Mouse (Mus musculus): ENCODE results near the gene Fhdc1. TPM values are rescaled to one million over a fixed set of nuclear protein-coding genes. Genes with fewer than 3 reads are reported as not detected.

Fhdc1 gene
- total and polyA plus RNA-seq, 2 experiments from 2014 or later, result 0.71 to 1.5 TPM

DNA sequence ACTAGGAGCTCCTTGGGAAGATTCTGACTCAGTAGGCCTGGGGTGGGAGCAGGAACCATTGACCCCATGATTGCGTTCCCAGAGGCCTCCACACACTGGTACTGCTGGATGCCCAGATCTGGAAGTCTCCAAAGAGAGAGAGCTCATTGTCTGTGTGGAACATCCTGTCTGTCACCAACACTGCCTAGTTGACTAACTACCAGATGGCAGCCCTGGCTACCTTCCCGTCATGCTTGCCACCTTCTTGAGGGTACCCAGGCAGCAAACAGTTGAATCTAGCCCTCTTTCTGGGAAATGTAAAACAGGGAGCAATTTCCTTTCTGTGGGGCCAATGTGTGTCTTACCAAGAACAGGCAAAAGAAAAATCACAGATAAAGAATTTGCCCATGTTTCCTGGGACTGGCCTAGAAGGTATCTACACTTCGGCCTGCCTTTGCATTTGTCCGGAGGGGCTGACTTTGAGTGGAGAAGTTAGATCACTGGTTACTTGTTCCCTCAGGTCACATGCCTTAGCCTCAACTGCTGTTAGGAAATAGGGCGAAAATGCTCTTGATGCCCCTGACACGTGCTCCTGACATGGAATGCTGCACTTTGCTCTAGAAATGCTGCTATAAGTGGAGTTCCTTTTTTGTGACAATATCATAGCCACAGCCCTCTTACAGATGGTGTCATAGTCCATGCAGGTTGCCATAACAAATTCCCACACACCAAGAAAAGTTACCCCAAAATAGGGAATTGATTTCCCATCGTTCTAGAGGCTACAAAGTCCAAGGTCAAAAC lies 40.6 kb downstream of the Fhdc1 start:
- Histone ChIP-seq H3K9me3 (replicated peaks; ENCODE audit: control insufficient read depth, low read length) (no peaks in the 10 kb centered on the region), H3K36me3 (replicated peaks; ENCODE audit: control insufficient read depth, insufficient read depth, low read length) (no peaks in the 10 kb centered on the region), H3K4me3 (ENCODE audit: low read depth, low read length) (no peak overlapping the region), H3K27ac (ENCODE audit: low read depth) (no peak overlapping the region), H3K4me1 (ENCODE audit: control insufficient read depth, insufficient read depth) (peaks cover 34% of the 10 kb centered on the region), H3K27me3 (ENCODE audit: control insufficient read depth, insufficient read depth, low read length) (peaks cover 12% of the 10 kb centered on the region; the same call in 1 of the 2 replicates), H3K4me2 (ENCODE audit: low read depth, low read length) (no peak overlapping the region), H3K9ac (replicated peaks; ENCODE audit: low read depth, low read length) (no peak overlapping the region)
- no peak for TF ChIP-seq EP300 (IDR thresholded peaks at IDR 0.05; ENCODE audit: low read depth)
- TF ChIP-seq CTCF (IDR thresholded peaks at IDR 0.05; ENCODE audit: low read depth), result no peak
- DNase-seq (ENCODE audit: low spot score) (no peak), ATAC-seq (ENCODE audit: insufficient read depth, low read depth) (no peak)
- 88% methylated on average over 7 of the region's 7 CpGs for WGBS

DNA sequence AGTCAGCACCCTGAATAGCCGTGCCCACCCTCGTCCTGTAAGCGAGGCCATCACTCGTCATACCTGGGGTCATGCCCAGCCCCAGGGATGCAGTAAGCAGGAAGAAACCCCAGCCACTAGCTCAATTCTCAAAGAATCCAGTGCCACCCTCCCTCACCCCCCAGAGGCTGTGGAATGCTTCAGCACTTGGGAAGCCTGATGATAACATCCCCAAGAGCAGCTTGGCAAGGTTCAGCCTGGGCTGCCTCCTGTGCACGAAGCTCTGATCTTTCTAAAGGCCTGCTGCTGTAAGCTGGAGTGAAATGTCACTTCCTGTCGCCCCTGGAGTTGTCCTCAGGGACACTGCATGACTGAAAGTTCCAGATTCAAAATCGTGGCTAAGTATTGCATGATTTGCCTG lies 41.4 kb downstream of the Fhdc1 start:
- TF ChIP-seq CTCF (IDR thresholded peaks at IDR 0.05; ENCODE audit: low read depth) (no peak), EP300 (IDR thresholded peaks at IDR 0.05; ENCODE audit: low read depth) (no peak)
- Histone ChIP-seq H3K27me3 (ENCODE audit: control insufficient read depth, insufficient read depth, low read length) (peaks cover 12% of the 10 kb centered on the region; the same call in 1 of the 2 replicates), H3K9ac (replicated peaks; ENCODE audit: low read depth, low read length) (no peak overlapping the region), H3K27ac (ENCODE audit: low read depth) (no peak overlapping the region), H3K9me3 (replicated peaks; ENCODE audit: control insufficient read depth, low read length) (no peaks in the 10 kb centered on the region), H3K4me1 (ENCODE audit: control insufficient read depth, insufficient read depth) (peaks cover 34% of the 10 kb centered on the region), H3K36me3 (replicated peaks; ENCODE audit: control insufficient read depth, insufficient read depth, low read length) (no peaks in the 10 kb centered on the region), H3K4me2 (ENCODE audit: low read depth, low read length) (no peak overlapping the region), H3K4me3 (ENCODE audit: low read depth, low read length) (no peak overlapping the region)
- peak; percentile 63; the same call in 1 of the 2 replicates for ATAC-seq (ENCODE audit: insufficient read depth, low read depth)
- 45% methylated on average over 7 of the region's 7 CpGs for WGBS
- DNase-seq (ENCODE audit: low spot score), result peak; percentile 32

DNA sequence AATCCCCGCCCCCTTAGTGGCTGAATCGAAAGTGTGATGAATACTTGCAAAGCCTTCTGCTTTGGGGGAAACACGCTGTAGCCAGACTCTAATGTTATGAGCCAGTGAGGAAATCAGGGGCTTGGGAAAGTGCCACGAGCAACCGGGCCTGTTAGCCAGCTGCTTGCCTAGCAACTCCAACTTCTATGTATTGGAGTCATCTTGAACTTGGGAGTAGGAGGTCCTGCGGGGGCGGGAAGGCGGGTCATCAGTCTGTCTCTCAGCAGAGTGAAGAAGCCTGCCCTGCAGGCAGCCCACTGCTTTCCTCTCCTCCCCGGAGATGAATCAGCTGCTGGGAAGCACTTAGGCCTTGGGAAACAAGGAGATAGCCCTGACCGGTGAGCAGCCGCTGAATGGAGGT lies 42.1 kb downstream of the Fhdc1 start:
- TF ChIP-seq EP300 (IDR thresholded peaks at IDR 0.05; ENCODE audit: low read depth), result no peak
- no peak for TF ChIP-seq CTCF (IDR thresholded peaks at IDR 0.05; ENCODE audit: low read depth)
- no peak overlapping the region for H3K4me2 ChIP-seq (ENCODE audit: low read depth, low read length)
- no peak overlapping the region for H3K9ac ChIP-seq (replicated peaks; ENCODE audit: low read depth, low read length)
- no peaks in the 10 kb centered on the region for H3K9me3 ChIP-seq (replicated peaks; ENCODE audit: control insufficient read depth, low read length)
- no peak overlapping the region for H3K27ac ChIP-seq (ENCODE audit: low read depth)
- DNase-seq (ENCODE audit: low spot score) (peak; percentile 31), ATAC-seq (ENCODE audit: insufficient read depth, low read depth) (peak; percentile 54)
- H3K4me1 ChIP-seq (ENCODE audit: control insufficient read depth, insufficient read depth), result peaks cover 34% of the 10 kb centered on the region
- WGBS, result 58% methylated on average over 11 of the region's 11 CpGs
- H3K4me3 ChIP-seq (ENCODE audit: low read depth, low read length), result no peak overlapping the region
- H3K36me3 ChIP-seq (replicated peaks; ENCODE audit: control insufficient read depth, insufficient read depth, low read length), result no peaks in the 10 kb centered on the region
- peaks cover 12% of the 10 kb centered on the region; the same call in 1 of the 2 replicates for H3K27me3 ChIP-seq (ENCODE audit: control insufficient read depth, insufficient read depth, low read length)

DNA sequence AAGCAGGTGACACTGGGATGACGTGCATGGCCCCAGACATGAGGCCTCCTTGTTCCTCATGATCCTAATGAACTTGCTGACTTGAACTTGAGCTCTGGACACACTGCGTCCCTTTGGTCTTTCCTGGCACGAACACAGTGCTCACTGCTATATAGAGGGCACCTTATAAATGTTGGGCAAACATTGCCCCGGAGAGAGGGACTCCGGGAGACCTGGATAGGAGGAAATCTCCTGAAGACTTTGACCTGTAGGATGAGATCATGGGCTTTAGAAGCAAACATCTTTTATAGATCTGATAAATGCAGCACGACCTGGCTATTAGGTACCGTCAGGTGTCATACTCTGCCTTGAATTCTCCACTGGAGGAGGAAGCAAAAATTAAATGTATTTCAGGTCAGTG lies 43.3 kb downstream of the Fhdc1 start:
- H3K4me3 ChIP-seq (ENCODE audit: low read depth, low read length), result no peak overlapping the region
- DNase-seq (ENCODE audit: low spot score) (no peak), ATAC-seq (ENCODE audit: insufficient read depth, low read depth) (no peak)
- H3K36me3 ChIP-seq (replicated peaks; ENCODE audit: control insufficient read depth, insufficient read depth, low read length), result no peaks in the 10 kb centered on the region
- no peaks in the 10 kb centered on the region for H3K9me3 ChIP-seq (replicated peaks; ENCODE audit: control insufficient read depth, low read length)
- no peak overlapping the region for H3K27ac ChIP-seq (ENCODE audit: low read depth)
- TF ChIP-seq EP300 (IDR thresholded peaks at IDR 0.05; ENCODE audit: low read depth) (no peak), CTCF (IDR thresholded peaks at IDR 0.05; ENCODE audit: low read depth) (no peak)
- H3K4me1 ChIP-seq (ENCODE audit: control insufficient read depth, insufficient read depth), result peaks cover 34% of the 10 kb centered on the region
- no peak overlapping the region for H3K4me2 ChIP-seq (ENCODE audit: low read depth, low read length)
- no peak overlapping the region for H3K9ac ChIP-seq (replicated peaks; ENCODE audit: low read depth, low read length)
- WGBS, result 95% methylated on average over 7 of the region's 7 CpGs
- H3K27me3 ChIP-seq (ENCODE audit: control insufficient read depth, insufficient read depth, low read length), result peaks cover 12% of the 10 kb centered on the region; the same call in 1 of the 2 replicates

DNA sequence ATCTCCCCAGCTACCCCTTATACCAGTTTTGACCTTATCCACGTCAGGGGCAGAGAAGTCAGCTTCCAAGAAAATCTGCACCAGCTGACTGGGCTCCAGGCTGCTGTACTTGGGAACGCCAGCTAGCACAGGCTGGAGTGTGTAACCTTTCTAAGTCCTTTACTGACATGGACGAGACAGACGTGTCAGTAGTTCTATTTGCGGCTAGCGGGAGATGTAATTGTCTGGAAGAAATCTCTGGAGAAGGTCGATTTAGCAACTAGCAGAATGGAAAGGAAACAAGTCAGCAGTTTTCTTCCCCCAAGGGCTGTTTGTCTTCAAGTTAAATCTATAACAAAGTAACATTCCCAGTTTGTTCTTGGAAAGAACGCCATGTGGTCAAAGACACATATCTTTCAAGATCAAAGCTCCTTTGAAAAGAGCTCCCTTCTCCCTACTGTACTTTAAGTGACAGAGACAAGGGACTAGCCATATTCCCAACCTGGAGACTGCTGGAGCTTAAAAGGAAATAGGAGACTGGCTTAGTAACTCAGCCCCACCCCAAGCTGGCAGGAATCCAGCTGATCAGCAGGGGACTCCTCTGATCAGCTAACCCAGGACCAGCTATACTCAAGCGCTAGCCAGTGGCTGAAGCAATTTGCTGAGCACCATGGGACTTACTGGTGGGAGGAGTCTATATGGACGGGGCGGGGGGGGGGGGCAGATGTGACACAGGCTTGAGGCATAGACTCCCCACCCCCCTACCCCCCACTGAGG lies 44.8 kb downstream of the Fhdc1 start:
- peak; percentile 42 for DNase-seq (ENCODE audit: low spot score)
- 0 out of 2 replicates have a peak, but pooled peaks have one; percentile 27 for ATAC-seq (ENCODE audit: insufficient read depth, low read depth)
- Histone ChIP-seq H3K27me3 (ENCODE audit: control insufficient read depth, insufficient read depth, low read length) (0 out of 2 replicates have a peak, but pooled peaks cover 5% of the 10 kb centered on the region), H3K9ac (replicated peaks; ENCODE audit: low read depth, low read length) (no peak overlapping the region), H3K4me3 (ENCODE audit: low read depth, low read length) (no peak overlapping the region), H3K4me2 (ENCODE audit: low read depth, low read length) (0 out of 2 replicates have a peak overlapping the region, but pooled peaks have one; percentile 4), H3K36me3 (replicated peaks; ENCODE audit: control insufficient read depth, insufficient read depth, low read length) (no peaks in the 10 kb centered on the region), H3K4me1 (ENCODE audit: control insufficient read depth, insufficient read depth) (peaks cover 35% of the 10 kb centered on the region), H3K27ac (ENCODE audit: low read depth) (no peak overlapping the region), H3K9me3 (replicated peaks; ENCODE audit: control insufficient read depth, low read length) (no peaks in the 10 kb centered on the region)
- 15% methylated on average over 11 of the region's 11 CpGs for WGBS
- no peak for TF ChIP-seq CTCF (IDR thresholded peaks at IDR 0.05; ENCODE audit: low read depth)
- no peak for TF ChIP-seq EP300 (IDR thresholded peaks at IDR 0.05; ENCODE audit: low read depth)

Measured in heart, postnatal 0 days (tissue).